Mouse (Mus musculus) liver, embryonic 14.5 days (tissue): Measurements from ENCODE around the gene Snrnp40.
A peak's percentile ranks its signal among the peaks of the same experiment; 100 is the strongest.

Experiments
- CTCF ChIP-seq: IDR thresholded peaks from 2 replicates; pipeline ENCODE4 v1.5.1; 2016; ENCODE audit warnings: antibody characterized with exemption, low read depth, control low read depth
- EP300 ChIP-seq: IDR thresholded peaks from 2 replicates; pipeline ENCODE4 v1.6.1; 2016; ENCODE audit warnings: antibody characterized with exemption, low read depth

DNA sequence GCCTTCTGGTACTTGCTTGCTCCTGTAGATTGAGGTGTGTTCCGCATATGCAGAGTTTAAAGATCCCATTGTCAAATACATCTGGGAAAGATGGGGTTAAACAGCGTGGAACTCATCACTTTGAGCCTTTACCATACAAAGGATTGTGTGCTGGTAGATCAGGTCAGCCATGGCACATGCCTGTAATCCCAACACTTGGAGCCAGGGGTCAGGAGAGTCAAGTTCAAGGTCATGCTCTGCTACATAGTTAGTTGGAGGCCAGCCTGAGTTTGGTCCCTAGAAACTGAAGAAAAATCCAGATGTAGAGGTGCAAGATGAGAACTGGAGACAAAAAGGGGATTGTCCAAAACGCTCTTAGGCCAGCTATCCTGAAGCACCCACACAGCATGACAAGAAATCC is 31.3 kb downstream of the Snrnp40 start:
- TF ChIP-seq EP300 (no peak), CTCF (peak; percentile 34)
